Mouse (Mus musculus): ENCODE data around the gene Prim2. TPM values are rescaled to one million over a fixed set of nuclear protein-coding genes. Genes with fewer than 3 reads are reported as not detected.

Gene Prim2
- polyA plus RNA-seq, 1 experiment, result 38.4 TPM

DNA sequence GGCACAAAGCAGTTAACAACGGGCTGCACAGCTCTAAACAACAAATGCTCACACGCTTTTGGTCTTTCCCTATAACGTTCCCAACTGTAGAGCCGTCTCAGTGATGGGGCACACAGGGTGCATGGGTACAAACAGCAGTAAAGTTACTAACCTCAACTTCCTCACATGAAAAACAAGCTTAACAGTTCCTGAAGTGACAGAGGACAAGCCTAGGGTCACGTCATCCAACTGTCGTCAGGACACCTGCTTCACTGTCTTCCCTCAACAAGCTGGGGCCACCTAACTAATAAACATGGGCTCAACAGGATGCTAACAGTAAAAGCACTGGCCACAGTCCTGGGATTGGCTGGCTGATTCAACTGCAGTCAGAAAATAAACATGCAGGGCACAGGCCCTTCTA lies 91.0 kb downstream of the Prim2 start:
- no peaks in the 10 kb centered on the region; the same call in 1 of the 2 replicates for H3K9me3 ChIP-seq (replicated peaks; ENCODE audit: control insufficient read depth, insufficient read depth, low read length, poor library complexity, severe bottlenecking)
- H3K9ac ChIP-seq (ENCODE audit: low read depth, poor library complexity, severe bottlenecking), result no peak overlapping the region
- no peaks in the 10 kb centered on the region for H3K4me1 ChIP-seq (ENCODE audit: control insufficient read depth, insufficient read depth, low read length)
- H3K36me3 ChIP-seq (ENCODE audit: control insufficient read depth, insufficient read depth, low read length, poor library complexity, severe bottlenecking), result no peaks in the 10 kb centered on the region
- no peak overlapping the region for H3K4me3 ChIP-seq (ENCODE audit: low read depth, low read length)
- no peak for TF ChIP-seq EP300 (IDR thresholded peaks at IDR 0.05; ENCODE audit: insufficient read depth, low read depth, low read length)
- H3K27me3 ChIP-seq (ENCODE audit: control insufficient read depth, insufficient read depth, low read length, poor library complexity, severe bottlenecking), result no peaks in the 10 kb centered on the region
- no peak overlapping the region for H3K27ac ChIP-seq (ENCODE audit: insufficient read depth, low read length)

GRCm38 (mm10) chr1:33574459-33574858 lies 95.1 kb downstream of the Prim2 start:
- Histone ChIP-seq H3K9ac (ENCODE audit: low read depth, poor library complexity, severe bottlenecking) (no peak overlapping the region), H3K9me3 (replicated peaks; ENCODE audit: control insufficient read depth, insufficient read depth, low read length, poor library complexity, severe bottlenecking) (no peaks in the 10 kb centered on the region), H3K4me1 (ENCODE audit: control insufficient read depth, insufficient read depth, low read length) (no peaks in the 10 kb centered on the region), H3K4me3 (ENCODE audit: low read depth, low read length) (no peak overlapping the region), H3K27me3 (ENCODE audit: control insufficient read depth, insufficient read depth, low read length, poor library complexity, severe bottlenecking) (no peaks in the 10 kb centered on the region), H3K27ac (ENCODE audit: insufficient read depth, low read length) (no peak overlapping the region), H3K36me3 (ENCODE audit: control insufficient read depth, insufficient read depth, low read length, poor library complexity, severe bottlenecking) (no peaks in the 10 kb centered on the region)
- TF ChIP-seq CTCF (IDR thresholded peaks at IDR 0.05; ENCODE audit: low read depth, low read length), result no peak
- no peak for TF ChIP-seq POLR2A (IDR thresholded peaks at IDR 0.05; ENCODE audit: insufficient read depth, low read length)
- no peak for TF ChIP-seq EP300 (IDR thresholded peaks at IDR 0.05; ENCODE audit: insufficient read depth, low read depth, low read length)

DNA sequence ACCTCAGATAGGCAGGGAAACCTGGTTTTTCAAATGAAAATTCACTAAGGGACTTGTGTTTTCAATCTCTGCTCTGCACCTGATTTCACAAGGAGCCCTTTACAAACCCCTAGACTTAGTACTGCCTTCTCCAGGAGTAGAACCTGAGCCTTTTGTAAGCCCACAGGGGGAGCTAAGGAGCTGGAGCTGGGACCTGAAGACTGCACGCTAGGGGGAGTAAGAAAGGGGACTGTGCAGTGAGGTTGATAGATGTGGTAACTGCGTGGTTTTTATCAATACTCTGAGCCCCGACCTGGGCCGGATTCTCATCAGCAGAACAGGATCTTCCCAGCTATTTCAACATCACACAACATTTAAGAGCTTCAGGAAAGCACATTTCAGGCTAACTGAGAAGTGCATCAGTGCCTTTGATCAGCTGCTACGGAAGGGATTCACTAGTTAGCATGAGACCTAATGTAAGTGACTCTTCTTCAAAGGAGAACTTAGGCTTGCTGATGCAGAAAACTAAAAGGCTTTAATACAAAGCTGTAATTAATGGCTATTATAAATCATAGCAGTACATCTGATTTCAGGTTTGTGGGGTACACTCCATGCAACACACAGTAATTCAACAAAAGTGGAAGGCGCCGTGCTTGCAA lies 103.7 kb downstream of the Prim2 start:
- H3K27me3 ChIP-seq (ENCODE audit: control insufficient read depth, insufficient read depth, low read length, poor library complexity, severe bottlenecking), result no peaks in the 10 kb centered on the region
- no peak overlapping the region for H3K9ac ChIP-seq (ENCODE audit: low read depth, poor library complexity, severe bottlenecking)
- H3K4me3 ChIP-seq (ENCODE audit: low read depth, low read length), result no peak overlapping the region
- no peaks in the 10 kb centered on the region for H3K4me1 ChIP-seq (ENCODE audit: control insufficient read depth, insufficient read depth, low read length)
- H3K9me3 ChIP-seq (replicated peaks; ENCODE audit: control insufficient read depth, insufficient read depth, low read length, poor library complexity, severe bottlenecking), result no peaks in the 10 kb centered on the region
- H3K27ac ChIP-seq (ENCODE audit: insufficient read depth, low read length), result no peak overlapping the region
- H3K36me3 ChIP-seq (ENCODE audit: control insufficient read depth, insufficient read depth, low read length, poor library complexity, severe bottlenecking), result no peaks in the 10 kb centered on the region
- TF ChIP-seq CTCF (IDR thresholded peaks at IDR 0.05; ENCODE audit: low read depth, low read length) (peak; percentile 84), POLR2A (IDR thresholded peaks at IDR 0.05; ENCODE audit: insufficient read depth, low read length) (no peak), EP300 (IDR thresholded peaks at IDR 0.05; ENCODE audit: insufficient read depth, low read depth, low read length) (no peak)

DNA sequence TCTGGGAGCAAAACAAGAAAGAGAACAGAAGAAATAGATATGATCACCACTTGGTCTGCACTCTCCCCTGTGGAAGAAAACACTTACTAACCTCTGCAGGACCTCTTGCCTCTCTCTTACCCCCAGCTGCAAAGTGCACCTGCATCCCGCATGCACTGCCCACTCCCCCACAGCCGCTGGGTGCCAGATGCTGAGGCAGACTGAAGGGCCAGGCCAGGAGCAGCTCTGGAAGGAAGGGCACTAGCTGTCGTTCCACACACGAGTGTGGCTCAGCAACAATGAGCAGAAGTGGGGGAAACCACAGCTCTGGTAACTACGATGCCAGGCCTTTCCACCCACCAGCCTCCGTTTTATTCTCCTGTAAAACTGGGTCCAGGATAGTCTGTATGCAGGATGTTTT lies 105.6 kb downstream of the Prim2 start:
- no peak overlapping the region for H3K27ac ChIP-seq (ENCODE audit: insufficient read depth, low read length)
- no peaks in the 10 kb centered on the region for H3K36me3 ChIP-seq (ENCODE audit: control insufficient read depth, insufficient read depth, low read length, poor library complexity, severe bottlenecking)
- no peaks in the 10 kb centered on the region for H3K9me3 ChIP-seq (replicated peaks; ENCODE audit: control insufficient read depth, insufficient read depth, low read length, poor library complexity, severe bottlenecking)
- no peaks in the 10 kb centered on the region for H3K4me1 ChIP-seq (ENCODE audit: control insufficient read depth, insufficient read depth, low read length)
- TF ChIP-seq EP300 (IDR thresholded peaks at IDR 0.05; ENCODE audit: insufficient read depth, low read depth, low read length) (no peak), CTCF (IDR thresholded peaks at IDR 0.05; ENCODE audit: low read depth, low read length) (no peak), POLR2A (IDR thresholded peaks at IDR 0.05; ENCODE audit: insufficient read depth, low read length) (no peak)
- H3K27me3 ChIP-seq (ENCODE audit: control insufficient read depth, insufficient read depth, low read length, poor library complexity, severe bottlenecking), result no peaks in the 10 kb centered on the region
- no peak overlapping the region for H3K9ac ChIP-seq (ENCODE audit: low read depth, poor library complexity, severe bottlenecking)
- no peak overlapping the region for H3K4me3 ChIP-seq (ENCODE audit: low read depth, low read length)

- TF ChIP-seq CTCF (IDR thresholded peaks at IDR 0.05; ENCODE audit: low read depth, low read length) (no peak), EP300 (IDR thresholded peaks at IDR 0.05; ENCODE audit: insufficient read depth, low read depth, low read length) (no peak), POLR2A (IDR thresholded peaks at IDR 0.05; ENCODE audit: insufficient read depth, low read length) (no peak)
- H3K27ac ChIP-seq (ENCODE audit: insufficient read depth, low read length), result no peak overlapping the region
- no peak overlapping the region for H3K4me3 ChIP-seq (ENCODE audit: low read depth, low read length)
- H3K36me3 ChIP-seq (ENCODE audit: control insufficient read depth, insufficient read depth, low read length, poor library complexity, severe bottlenecking), result no peaks in the 10 kb centered on the region
- H3K27me3 ChIP-seq (ENCODE audit: control insufficient read depth, insufficient read depth, low read length, poor library complexity, severe bottlenecking), result no peaks in the 10 kb centered on the region
- no peak overlapping the region for H3K9ac ChIP-seq (ENCODE audit: low read depth, poor library complexity, severe bottlenecking)
- no peaks in the 10 kb centered on the region for H3K9me3 ChIP-seq (replicated peaks; ENCODE audit: control insufficient read depth, insufficient read depth, low read length, poor library complexity, severe bottlenecking)
- no peaks in the 10 kb centered on the region for H3K4me1 ChIP-seq (ENCODE audit: control insufficient read depth, insufficient read depth, low read length)
Measured at GRCm38 (mm10) chr1:33563611-33564010, 106.0 kb downstream of the Prim2 start.

GRCm38 (mm10) chr1:33556638-33557037 lies 113.0 kb downstream of the Prim2 start:
- no peak for TF ChIP-seq POLR2A (IDR thresholded peaks at IDR 0.05; ENCODE audit: insufficient read depth, low read length)
- TF ChIP-seq CTCF (IDR thresholded peaks at IDR 0.05; ENCODE audit: low read depth, low read length), result no peak
- no peak for TF ChIP-seq EP300 (IDR thresholded peaks at IDR 0.05; ENCODE audit: insufficient read depth, low read depth, low read length)
- no peak overlapping the region for H3K9ac ChIP-seq (ENCODE audit: low read depth, poor library complexity, severe bottlenecking)
- H3K27me3 ChIP-seq (ENCODE audit: control insufficient read depth, insufficient read depth, low read length, poor library complexity, severe bottlenecking), result no peaks in the 10 kb centered on the region
- no peak overlapping the region for H3K4me3 ChIP-seq (ENCODE audit: low read depth, low read length)
- H3K4me1 ChIP-seq (ENCODE audit: control insufficient read depth, insufficient read depth, low read length), result peaks cover 3% of the 10 kb centered on the region
- no peaks in the 10 kb centered on the region for H3K36me3 ChIP-seq (ENCODE audit: control insufficient read depth, insufficient read depth, low read length, poor library complexity, severe bottlenecking)
- H3K27ac ChIP-seq (ENCODE audit: insufficient read depth, low read length), result no peak overlapping the region
- H3K9me3 ChIP-seq (replicated peaks; ENCODE audit: control insufficient read depth, insufficient read depth, low read length, poor library complexity, severe bottlenecking), result no peaks in the 10 kb centered on the region

Data from ES-Bruce4 (cell line).